Mouse (Mus musculus) embryonic facial prominence, embryonic 14.5 days (tissue): ENCODE results near the gene Macrod1. TPM values are rescaled to one million over a fixed set of nuclear protein-coding genes. Genes with fewer than 3 reads are reported as not detected.

Experiments used
- ATAC-seq: fragments of 200-750 bp; cut with Nextera tagmentation; 2 replicates; pipeline ENCODE4 v1.8.0; 2017; ENCODE audit warnings: low read depth, moderate number of reproducible peaks, moderate TSS enrichment
- DNase-seq: peaks from one replicate; pipeline ENCODE4 v3.0.0-alpha.2; 2015; ENCODE audit warnings: low spot score
- H3K27ac ChIP-seq: fragments of 300-500 bp; sonication (generic); replicated peaks from 2 replicates; pipeline ENCODE4 v1.5.1; 2014; ENCODE audit warnings: low read depth, mild to moderate bottlenecking, low read length, moderate library complexity
- H3K27me3 ChIP-seq: fragments of 300-500 bp; sonication (generic); replicated peaks from 2 replicates; pipeline ENCODE4 v1.6.1; 2014; ENCODE audit warnings: low read length; ENCODE audit not compliant: control insufficient read depth, insufficient read depth
- H3K36me3 ChIP-seq: fragments of 300-500 bp; sonication (generic); 2 replicates; pipeline ENCODE4 v1.6.1; 2014; ENCODE audit warnings: low read length, mixed read lengths; ENCODE audit not compliant: control insufficient read depth, insufficient read depth
- H3K4me1 ChIP-seq: fragments of 300-500 bp; sonication (generic); 2 replicates; pipeline ENCODE4 v1.6.1; 2014; ENCODE audit warnings: antibody characterized with exemption, low read length; ENCODE audit not compliant: control insufficient read depth, insufficient read depth
- H3K4me2 ChIP-seq: fragments of 300-500 bp; sonication (generic); 2 replicates; pipeline ENCODE4 v1.6.1; 2014; ENCODE audit warnings: low read depth, mild to moderate bottlenecking, low read length, moderate library complexity, mixed read lengths
- H3K4me3 ChIP-seq: fragments of 300-500 bp; sonication (generic); 2 replicates; pipeline ENCODE4 v1.5.1; 2014; ENCODE audit warnings: low read depth, mild to moderate bottlenecking, low read length
- H3K9ac ChIP-seq: fragments of 300-500 bp; sonication (generic); 2 replicates; pipeline ENCODE4 v1.6.1; 2014; ENCODE audit warnings: low read depth, mild to moderate bottlenecking, low read length, moderate library complexity, mixed read lengths
- H3K9me3 ChIP-seq: fragments of 300-500 bp; sonication (generic); 2 replicates; pipeline ENCODE4 v1.6.1; 2016; ENCODE audit warnings: low read length; ENCODE audit not compliant: control insufficient read depth
- WGBS: fragments of 180-500 bp; shearing (Covaris S2); extraction: QIAGEN DNeasy Blood & Tissue Kit; methylation state at CpG from one replicate; pipeline ENCODE4 v1.1.7; 2014; 5-methylcytosine and 5-hydroxymethylcytosine counted together
- polyA plus RNA-seq: library from polyadenylated mRNA; unstranded; fragments of >200 nt; fragmentation: Nextera tagmentation; extraction: Ambion mirVana; gene quantifications from 2 replicates; pipeline ENCODE4 v1.2.1, GENCODE M21; 2014

The Macrod1 gene
- polyA plus RNA-seq, 1 experiment from 2014 or later: 30.3 TPM

DNA sequence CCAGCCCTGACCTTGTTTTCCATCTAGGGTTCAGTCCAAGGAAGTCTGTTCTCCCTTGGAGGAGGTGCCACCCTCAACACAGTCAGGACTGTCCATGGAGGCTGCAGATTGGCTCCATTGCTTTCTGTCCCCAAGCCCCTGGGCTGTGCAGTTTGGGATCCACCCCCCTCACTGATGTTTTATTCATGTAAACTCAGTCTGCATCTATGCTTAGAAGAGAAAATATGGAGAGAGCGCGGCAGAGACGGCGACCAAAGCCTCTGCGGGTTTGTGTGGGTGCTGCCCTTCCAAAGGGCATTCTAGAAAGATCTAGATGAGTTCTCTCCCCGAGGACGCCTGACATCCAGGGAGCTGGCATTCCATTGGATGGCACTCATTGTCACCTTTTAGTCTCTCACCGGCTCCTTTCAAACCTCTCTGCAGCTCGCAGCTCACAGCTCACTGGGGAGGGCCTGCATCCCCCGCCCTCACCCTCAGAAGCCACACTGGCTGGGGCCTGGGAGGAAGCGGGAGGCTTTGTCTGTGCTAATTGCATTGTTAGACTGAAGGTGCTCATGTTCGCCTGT, 84.3 kb downstream of the Macrod1 start:
- no peak for DNase-seq
- Histone ChIP-seq H3K36me3 (no peaks in the 10 kb centered on the region), H3K4me1 (peaks cover 69% of the 10 kb centered on the region), H3K9me3 (no peaks in the 10 kb centered on the region), H3K27ac (0 out of 2 replicates have a peak overlapping the region, but pooled peaks have one; percentile 8), H3K4me3 (no peak overlapping the region), H3K27me3 (no peaks in the 10 kb centered on the region), H3K9ac (no peak overlapping the region), H3K4me2 (no peak overlapping the region)
- WGBS: 55% methylated on average over 11 of the region's 12 CpGs
- ATAC-seq: no peak

DNA sequence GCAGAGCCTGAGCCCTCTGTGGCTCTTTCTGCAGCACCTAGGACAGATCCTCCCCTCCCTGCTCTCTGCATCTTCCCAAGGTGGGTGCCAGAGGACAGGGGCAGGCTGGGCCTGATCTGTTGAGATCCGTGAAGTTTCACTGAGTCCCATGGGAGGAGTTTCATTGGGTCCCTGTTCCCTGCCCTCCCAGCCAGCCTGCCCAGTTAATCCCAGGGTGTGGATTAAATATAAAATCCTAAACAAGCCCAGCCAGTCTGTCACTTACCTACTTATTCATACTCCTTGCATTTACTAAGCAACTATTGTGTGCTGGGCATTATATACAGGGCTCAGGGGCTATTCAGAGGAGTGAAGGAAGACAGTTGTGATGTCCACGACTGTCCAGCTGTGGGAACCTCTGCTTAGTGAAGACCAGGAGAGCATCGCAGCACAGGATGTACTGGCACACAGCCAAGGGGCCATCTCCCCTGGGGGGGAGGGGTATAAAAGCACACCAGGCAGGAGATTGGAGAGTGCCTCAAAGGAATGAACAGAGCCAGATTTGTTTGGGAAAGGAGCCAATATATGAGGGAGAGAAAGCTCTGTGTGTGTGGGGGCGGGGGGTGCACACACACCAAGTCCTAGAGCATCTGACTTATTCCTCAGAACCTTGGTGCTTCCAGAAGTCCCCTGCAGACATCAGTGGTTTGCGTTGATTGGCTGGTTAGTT, 85.8 kb downstream of the Macrod1 start:
- Histone ChIP-seq H3K36me3 (no peaks in the 10 kb centered on the region), H3K27ac (no peak overlapping the region), H3K27me3 (no peaks in the 10 kb centered on the region), H3K9ac (no peak overlapping the region), H3K4me2 (no peak overlapping the region), H3K9me3 (no peaks in the 10 kb centered on the region), H3K4me3 (no peak overlapping the region), H3K4me1 (peaks cover 57% of the 10 kb centered on the region)
- ATAC-seq (no peak), DNase-seq (no peak)
- 21% methylated on average over 5 of the region's 5 CpGs for WGBS

DNA sequence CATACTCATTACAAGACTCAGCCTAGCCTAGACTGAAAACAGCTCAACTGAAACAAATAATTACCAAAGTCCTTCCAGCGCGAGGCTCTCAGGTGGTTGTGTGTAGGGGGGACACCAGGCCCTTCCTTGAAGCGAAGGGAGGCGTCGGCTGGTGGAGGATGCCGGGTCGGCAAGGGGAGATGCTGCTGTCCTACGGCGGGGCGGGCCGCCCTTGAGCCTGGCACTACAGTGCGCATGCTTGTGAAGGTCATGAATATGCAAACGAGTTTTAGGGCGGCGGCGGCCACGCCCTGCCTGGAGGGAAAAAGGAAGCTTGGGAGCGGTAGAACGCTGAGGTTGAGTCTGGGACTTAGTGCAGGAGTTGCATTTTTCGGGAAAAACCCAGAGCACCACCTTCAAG, 87.2 kb downstream of the Macrod1 start:
- WGBS: under 1% methylated on average over 20 of the region's 20 CpGs
- Histone ChIP-seq H3K9me3 (no peaks in the 10 kb centered on the region), H3K4me1 (peaks cover 56% of the 10 kb centered on the region), H3K27ac (no peak overlapping the region), H3K4me2 (peak overlapping the region; percentile 53), H3K27me3 (no peaks in the 10 kb centered on the region), H3K4me3 (peak overlapping the region; percentile 17), H3K36me3 (no peaks in the 10 kb centered on the region), H3K9ac (peak overlapping the region; percentile 39; the same call in 1 of the 2 replicates)
- ATAC-seq (peak; percentile 14; the same call in 1 of the 2 replicates), DNase-seq (peak; percentile 86)

DNA sequence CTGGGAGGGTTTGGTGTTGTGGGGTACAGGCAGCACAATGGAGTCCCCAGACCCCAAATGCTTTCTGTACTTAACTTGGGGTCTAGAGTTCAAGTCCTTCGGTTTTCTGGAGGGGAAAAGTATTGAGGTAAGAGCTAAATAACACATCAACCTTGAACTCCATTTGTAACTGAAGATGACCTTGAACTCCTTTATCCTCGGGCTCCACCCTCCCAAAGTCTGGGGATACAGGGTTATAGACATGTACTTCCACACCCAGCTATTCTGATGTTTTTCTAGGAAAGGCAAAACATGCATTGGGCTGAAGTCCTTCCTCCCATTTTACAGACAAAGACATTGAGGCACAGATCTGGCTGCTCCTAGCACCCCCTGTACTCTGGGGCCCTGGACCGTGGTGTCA, 87.8 kb downstream of the Macrod1 start:
- no peaks in the 10 kb centered on the region for H3K27me3 ChIP-seq
- H3K4me1 ChIP-seq: peaks cover 56% of the 10 kb centered on the region
- WGBS: 77% methylated on average over 3 of the region's 3 CpGs
- peak overlapping the region; percentile 53; the same call in 1 of the 2 replicates for H3K4me2 ChIP-seq
- ATAC-seq (no peak), DNase-seq (no peak)
- no peak overlapping the region for H3K27ac ChIP-seq
- no peak overlapping the region for H3K4me3 ChIP-seq
- no peaks in the 10 kb centered on the region for H3K36me3 ChIP-seq
- H3K9me3 ChIP-seq: no peaks in the 10 kb centered on the region
- no peak overlapping the region for H3K9ac ChIP-seq

DNA sequence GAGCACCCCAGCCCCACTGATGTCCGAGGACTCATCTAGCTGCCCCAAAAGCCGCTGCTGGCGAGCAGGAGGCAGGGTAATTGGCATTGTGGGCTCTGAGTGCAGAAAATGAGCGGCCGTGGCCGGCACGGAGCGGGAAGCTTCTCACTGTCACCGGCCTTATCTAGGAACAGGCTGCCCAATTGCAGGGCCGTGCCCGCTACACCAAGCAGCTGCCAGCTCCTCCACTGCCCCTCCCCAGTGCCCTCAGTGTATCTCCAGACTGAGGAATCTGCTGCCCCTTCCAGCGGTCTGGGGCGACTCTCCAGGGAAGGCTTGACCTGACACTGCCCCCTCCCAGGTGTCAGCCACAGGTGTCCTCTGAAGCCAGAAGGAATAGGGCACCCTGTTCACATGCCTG, 89.8 kb downstream of the Macrod1 start:
- no peak overlapping the region for H3K4me2 ChIP-seq
- no peak overlapping the region for H3K9ac ChIP-seq
- no peaks in the 10 kb centered on the region for H3K27me3 ChIP-seq
- DNase-seq: no peak
- no peaks in the 10 kb centered on the region for H3K9me3 ChIP-seq
- no peak overlapping the region for H3K27ac ChIP-seq
- 77% methylated on average over 13 of the region's 13 CpGs for WGBS
- ATAC-seq: no peak
- H3K4me1 ChIP-seq: peaks cover 55% of the 10 kb centered on the region
- no peak overlapping the region for H3K4me3 ChIP-seq
- no peaks in the 10 kb centered on the region for H3K36me3 ChIP-seq

DNA sequence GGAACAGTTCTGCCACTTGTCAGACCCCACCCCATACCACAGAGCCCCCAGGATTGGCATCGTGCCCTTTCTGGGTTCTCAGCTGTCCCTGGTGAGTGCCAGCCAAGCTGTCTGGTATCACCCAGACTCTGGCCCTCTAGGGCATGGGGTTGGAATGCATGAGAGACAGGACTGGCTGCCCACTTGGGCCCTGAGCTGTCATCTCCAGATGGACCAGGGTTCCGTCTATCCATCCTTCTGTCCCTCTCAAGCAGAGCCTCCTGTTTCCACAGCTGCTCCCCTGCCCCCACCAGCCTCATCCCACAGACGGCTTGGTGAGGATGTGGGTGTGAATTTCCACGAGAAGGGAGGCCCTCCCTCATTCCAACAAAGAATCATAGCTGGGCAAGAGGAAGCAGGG, 91.5 kb downstream of the Macrod1 start:
- H3K36me3 ChIP-seq: no peaks in the 10 kb centered on the region
- ATAC-seq: no peak
- H3K27me3 ChIP-seq: no peaks in the 10 kb centered on the region
- no peak overlapping the region for H3K4me3 ChIP-seq
- H3K9ac ChIP-seq: no peak overlapping the region
- no peak for DNase-seq
- no peak overlapping the region for H3K4me2 ChIP-seq
- WGBS: 21% methylated on average over 4 of the region's 4 CpGs
- H3K9me3 ChIP-seq: no peaks in the 10 kb centered on the region
- H3K4me1 ChIP-seq: peaks cover 51% of the 10 kb centered on the region
- H3K27ac ChIP-seq: no peak overlapping the region

DNA sequence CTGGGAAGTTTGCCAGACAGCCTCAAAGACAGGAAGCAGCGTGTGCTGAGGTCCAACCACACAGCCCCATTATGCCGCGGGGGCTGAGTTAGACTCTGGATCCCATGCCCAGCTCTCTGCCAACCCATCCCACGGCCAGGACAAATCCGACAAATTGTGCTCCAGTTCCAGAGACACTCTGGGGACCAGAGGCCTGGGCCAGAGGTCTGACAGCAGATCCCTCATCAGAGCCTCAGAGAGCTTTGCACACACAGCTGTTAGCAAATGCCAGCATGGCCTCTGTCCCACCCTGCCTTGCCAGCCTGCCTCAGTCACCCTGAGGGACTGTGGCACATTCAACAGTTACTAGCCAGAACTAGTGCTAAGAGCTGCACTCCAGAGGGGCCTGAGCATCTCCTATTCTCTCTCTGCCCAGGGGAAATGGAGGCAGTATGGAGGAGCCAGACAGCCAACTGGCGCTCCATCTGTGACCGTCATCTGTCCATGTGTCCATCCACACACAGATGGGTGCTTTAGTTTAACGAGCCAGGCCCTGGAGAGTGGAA, 92.0 kb downstream of the Macrod1 start:
- H3K27me3 ChIP-seq: no peaks in the 10 kb centered on the region
- no peak overlapping the region for H3K4me2 ChIP-seq
- H3K9me3 ChIP-seq: no peaks in the 10 kb centered on the region
- ATAC-seq (no peak), DNase-seq (no peak)
- H3K9ac ChIP-seq: no peak overlapping the region
- no peak overlapping the region for H3K4me3 ChIP-seq
- no peaks in the 10 kb centered on the region for H3K36me3 ChIP-seq
- 66% methylated on average over 8 of the region's 8 CpGs for WGBS
- H3K27ac ChIP-seq: no peak overlapping the region
- peaks cover 51% of the 10 kb centered on the region for H3K4me1 ChIP-seq

DNA sequence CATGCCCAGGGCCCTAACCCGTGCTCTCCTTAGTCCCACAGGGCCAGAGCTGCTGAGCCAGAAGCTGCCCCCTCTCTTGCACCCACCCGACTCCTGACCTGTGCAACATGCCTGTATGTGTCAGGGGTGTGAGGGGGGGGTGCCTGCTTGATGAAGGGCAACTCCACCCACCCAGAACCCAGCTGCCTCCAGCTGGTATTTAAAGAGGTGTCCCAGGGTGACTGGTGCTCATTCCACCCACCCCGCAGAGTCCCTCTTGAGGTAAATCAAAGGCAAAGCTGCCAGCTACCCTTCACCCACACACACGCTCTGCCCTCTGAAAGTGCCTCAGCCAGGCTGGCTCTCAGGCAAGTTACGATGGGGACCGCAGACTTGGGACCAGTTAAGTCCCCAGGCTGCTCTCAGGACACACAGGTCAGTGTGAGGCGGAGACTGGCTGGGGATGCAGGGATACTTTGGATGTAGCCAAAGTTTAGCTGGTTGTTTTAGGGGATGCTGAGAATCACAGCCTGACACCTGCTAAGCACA, 92.6 kb downstream of the Macrod1 start:
- H3K4me3 ChIP-seq: no peak overlapping the region
- ATAC-seq: no peak
- DNase-seq: no peak
- peaks cover 48% of the 10 kb centered on the region for H3K4me1 ChIP-seq
- no peak overlapping the region for H3K4me2 ChIP-seq
- no peaks in the 10 kb centered on the region for H3K9me3 ChIP-seq
- no peaks in the 10 kb centered on the region for H3K36me3 ChIP-seq
- H3K27me3 ChIP-seq: no peaks in the 10 kb centered on the region
- no peak overlapping the region for H3K27ac ChIP-seq
- 70% methylated on average over 7 of the region's 7 CpGs for WGBS
- H3K9ac ChIP-seq: no peak overlapping the region
